Mouse (Mus musculus): Measurements from ENCODE around the gene Gm11146. TPM values are rescaled to one million over a fixed set of nuclear protein-coding genes. Genes with fewer than 3 reads are reported as not detected.

Gene Gm11146
- total RNA-seq, 2 experiments from 2014 or later, result not detected

DNA sequence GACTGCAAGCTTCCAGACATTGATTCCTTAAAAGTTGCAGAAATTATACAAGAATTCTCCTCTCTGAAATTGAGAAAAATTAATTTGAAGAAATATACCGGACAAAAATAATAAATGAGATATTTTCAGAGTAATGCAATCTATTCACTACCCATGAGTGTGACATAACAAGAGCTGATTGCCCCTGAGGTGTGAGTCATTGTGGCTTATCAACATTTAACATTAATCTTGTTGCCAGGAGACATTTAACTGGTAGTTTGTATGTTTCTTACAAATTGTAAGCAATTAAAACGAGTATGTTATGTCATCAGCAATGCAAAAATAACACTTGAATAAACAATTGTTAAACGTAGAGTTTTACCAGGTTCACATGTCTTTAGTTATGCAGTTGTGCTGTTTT is 33.5 kb downstream of the Gm11146 start:
- no peak for DNase-seq
- intact Hi-C loops (cut with DNase I), result no loop called here

DNA sequence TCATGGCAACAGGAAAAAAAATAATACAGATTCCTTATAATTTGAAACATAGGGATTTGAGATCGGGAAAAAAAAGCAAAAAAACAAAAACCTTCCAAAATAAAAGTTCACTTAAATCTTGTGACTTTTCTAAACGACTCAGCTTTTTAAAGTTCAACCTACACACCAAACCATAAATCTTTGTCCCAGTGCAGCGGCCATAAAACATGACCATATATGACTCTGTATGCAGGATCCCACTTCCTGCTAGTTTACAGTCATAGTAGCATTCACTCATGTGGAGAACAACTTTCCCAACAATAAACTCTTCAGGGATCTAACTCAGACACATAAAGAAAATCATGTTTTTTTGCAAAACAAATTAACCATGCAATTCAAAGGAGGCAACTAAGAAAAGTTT is 39.0 kb downstream of the Gm11146 start:
- DNase-seq, result no peak
- intact Hi-C loops (cut with DNase I), result no loop called here

DNA sequence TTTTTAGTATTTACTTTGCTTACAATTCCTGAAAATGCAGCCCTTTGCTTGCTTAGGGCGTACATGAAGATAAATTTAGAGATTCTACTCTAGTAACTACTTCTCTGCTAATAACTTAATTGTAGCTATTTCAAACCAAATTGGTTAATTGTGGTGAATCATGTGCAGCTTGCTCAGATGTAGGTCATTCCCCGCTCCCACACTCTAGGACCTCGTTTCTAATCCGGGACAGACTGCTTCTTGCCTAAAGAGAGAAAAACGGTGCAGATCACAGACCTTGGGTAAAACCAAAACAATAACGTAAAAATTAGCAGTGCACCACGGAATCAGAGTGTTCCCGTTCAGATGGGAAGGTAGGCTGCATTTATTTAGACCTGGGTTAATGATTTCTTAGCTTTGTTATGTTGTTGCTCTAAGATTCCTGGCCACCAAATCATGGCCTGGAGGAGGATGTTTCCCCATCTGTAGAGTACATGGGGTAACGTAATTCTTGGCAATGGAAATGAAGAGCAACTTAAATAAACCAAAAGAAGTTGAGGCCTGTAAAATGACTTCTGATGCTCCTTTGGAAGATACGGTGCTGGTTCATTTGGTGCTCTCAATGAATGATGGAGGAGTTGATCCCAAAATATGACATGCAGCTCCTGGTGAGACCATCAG is 45.3 kb downstream of the Gm11146 start:
- intact Hi-C loops (cut with DNase I), result no loop called here
- DNase-seq, result no peak

- intact Hi-C loops (cut with DNase I), result no loop called here
Observed at GRCm38 (mm10) chr16:77551051-77551450, 50.8 kb downstream of the Gm11146 start.

More at GRCm38 (mm10) chr16:77551051-77551450, 50.8 kb downstream of the Gm11146 start:
- no peak for DNase-seq

Small RNA genes lying within 50 kb of the gene (microRNA-seq; reads per million reads assigned to microRNA genes)
- 243 to 478 reads per million in 2 experiments for gene Mir125b-2
- 66,664 to 71,666 reads per million in 2 experiments for gene Mir99a
- 576 to 629 reads per million in 2 experiments for gene Mirlet7c-1

Measured in heart, postnatal 10 days (tissue).